Mouse (Mus musculus) MEL (cell line): ENCODE results near the gene Ube3b. TPM values are rescaled to one million over a fixed set of nuclear protein-coding genes. Genes with fewer than 3 reads are reported as not detected.
A peak's percentile ranks its signal among the peaks of the same experiment; 100 is the strongest.

Experiments
- DNase-seq: peaks from one replicate; pipeline ENCODE4 v3.0.0; 2011; ENCODE audit warnings: low read depth, low spot score
- H3K27ac ChIP-seq: 2 replicates; pipeline ENCODE4 v1.5.1; 2012; ENCODE audit warnings: low read depth, mild to moderate bottlenecking, control low read depth, low read length, moderate library complexity; ENCODE audit not compliant: control insufficient read depth
- H3K27me3 ChIP-seq, 2 experiments: fragments of 150-350 bp in 1 of 2; sonication (generic) in 1 of 2; 2 replicates each; pipeline ENCODE4 v1.6.1; 2012; ENCODE audit warnings: low read length in 2 of 2, mild to moderate bottlenecking in 2 of 2, improper control_type of control experiment in 1 of 2, moderate library complexity in 1 of 2; ENCODE audit not compliant: insufficient read depth in 2 of 2, control insufficient read depth in 1 of 2
- H3K36me3 ChIP-seq, 2 experiments: 2 replicates each; pipeline ENCODE4 v1.6.1; 2012 to 2014; ENCODE audit warnings: low read length in 2 of 2, improper control_type of control experiment in 1 of 2, inconsistent platforms in 1 of 2, mild to moderate bottlenecking in 1 of 2; ENCODE audit not compliant: insufficient read depth in 2 of 2, control insufficient read depth in 1 of 2
- H3K4me1 ChIP-seq, 2 experiments: fragments of 150-350 bp in 1 of 2; sonication (generic) in 1 of 2; 2 replicates each; pipeline ENCODE4 v1.6.1; 2012; ENCODE audit warnings: low read length in 2 of 2, improper control_type of control experiment in 1 of 2, mild to moderate bottlenecking in 1 of 2; ENCODE audit not compliant: insufficient read depth in 2 of 2, control insufficient read depth in 1 of 2
- H3K4me3 ChIP-seq, 2 experiments: fragments of 150-350 bp in 1 of 2; sonication (generic) in 1 of 2; 2 replicates each; pipeline ENCODE4 v1.5.1; 2012; ENCODE audit warnings: low read depth in 2 of 2, low read length in 2 of 2, mild to moderate bottlenecking in 2 of 2, moderate library complexity in 2 of 2, control low read depth in 1 of 2, improper control_type of control experiment in 1 of 2; ENCODE audit not compliant: control insufficient read depth in 1 of 2, insufficient read depth in 1 of 2
- H3K79me2 ChIP-seq: 2 replicates; pipeline ENCODE4 v1.6.1; 2012; ENCODE audit warnings: mild to moderate bottlenecking, low read length, moderate library complexity; ENCODE audit not compliant: control insufficient read depth, poor library complexity, insufficient read depth
- H3K9ac ChIP-seq: 2 replicates; pipeline ENCODE4 v1.6.1; 2012; ENCODE audit warnings: low read depth, mild to moderate bottlenecking, control low read depth, low read length, moderate library complexity; ENCODE audit not compliant: control insufficient read depth, poor library complexity, severe bottlenecking
- H3K9me3 ChIP-seq: fragments of 150-350 bp; sonication (generic); replicated peaks from 2 replicates; pipeline ENCODE4 v1.6.1; 2012; ENCODE audit warnings: mild to moderate bottlenecking, low read length, improper control_type of control experiment, moderate library complexity; ENCODE audit not compliant: insufficient read depth
- BHLHE40 ChIP-seq: IDR thresholded peaks from 2 replicates; pipeline ENCODE4 v1.6.1; 2012; ENCODE audit warnings: low read depth, mild to moderate bottlenecking, inconsistent platforms, low read length, improper control_type of control experiment, borderline replicate concordance
- CHD1 ChIP-seq: IDR thresholded peaks from 2 replicates; pipeline ENCODE4 v1.6.1; 2012; ENCODE audit warnings: low read depth, mild to moderate bottlenecking, inconsistent platforms, low read length, improper control_type of control experiment
- ELF1 ChIP-seq: IDR thresholded peaks from 2 replicates; pipeline ENCODE4 v1.6.1; 2014; ENCODE audit warnings: low read depth, mild to moderate bottlenecking, inconsistent platforms, low read length, improper control_type of control experiment, moderate library complexity
- HCFC1 ChIP-seq: IDR thresholded peaks from 2 replicates; pipeline ENCODE4 v1.6.1; 2012; ENCODE audit warnings: low read depth, mild to moderate bottlenecking, inconsistent platforms, low read length, improper control_type of control experiment, moderate library complexity
- KAT2A ChIP-seq: conservative IDR thresholded peaks from 2 replicates; pipeline ENCODE4 v1.6.1; 2012; ENCODE audit warnings: low read depth, low read length, improper control_type of control experiment, inconsistent platforms
- MAFK ChIP-seq: IDR thresholded peaks from 2 replicates; pipeline ENCODE4 v1.6.1; 2011; ENCODE audit warnings: low read depth, mild to moderate bottlenecking, low read length, improper control_type of control experiment, borderline replicate concordance
- MAX ChIP-seq: IDR thresholded peaks from 2 replicates; pipeline ENCODE4 v1.6.1; 2011; ENCODE audit warnings: low read length, improper control_type of control experiment
- MYC ChIP-seq: IDR thresholded peaks from 2 replicates; pipeline ENCODE4 v1.6.1; 2011; ENCODE audit warnings: low read depth, mild to moderate bottlenecking, low read length, improper control_type of control experiment, moderate library complexity
- NELFE ChIP-seq: IDR thresholded peaks from 2 replicates; pipeline ENCODE4 v1.6.1; 2011; ENCODE audit warnings: low read depth, low read length, improper control_type of control experiment
- SIN3A ChIP-seq: IDR thresholded peaks from 2 replicates; pipeline ENCODE4 v1.6.1; 2012; ENCODE audit warnings: low read length, improper control_type of control experiment, inconsistent platforms
- SMC3 ChIP-seq: IDR thresholded peaks from 2 replicates; pipeline ENCODE4 v1.6.1; 2011; ENCODE audit warnings: low read depth, low read length, improper control_type of control experiment
- TBP ChIP-seq: IDR thresholded peaks from 2 replicates; pipeline ENCODE4 v1.8.0; 2011; ENCODE audit warnings: low read depth, low read length, improper control_type of control experiment
- TCF12 ChIP-seq: IDR thresholded peaks from 2 replicates; pipeline ENCODE4 v1.6.1; 2014; ENCODE audit warnings: low read depth, mild to moderate bottlenecking, inconsistent platforms, low read length, improper control_type of control experiment, moderate library complexity
- USF1 ChIP-seq: IDR thresholded peaks from 2 replicates; pipeline ENCODE4 v1.6.1; 2014; ENCODE audit warnings: low read depth, mild to moderate bottlenecking, inconsistent platforms, low read length, improper control_type of control experiment, moderate library complexity
- ZC3H11A ChIP-seq: IDR thresholded peaks from 2 replicates; pipeline ENCODE4 v1.6.1; 2012; ENCODE audit warnings: low read depth, mild to moderate bottlenecking, inconsistent platforms, low read length, improper control_type of control experiment
- ZKSCAN1 ChIP-seq: IDR thresholded peaks from 2 replicates; pipeline ENCODE4 v1.6.1; 2012; ENCODE audit warnings: low read depth, mild to moderate bottlenecking, inconsistent platforms, low read length, improper control_type of control experiment, moderate library complexity
- polyA plus RNA-seq, 2 experiments: library from polyadenylated mRNA; stranded (reverse) in 1 of 2; unstranded in 1 of 2; fragments of >175 nt in 1 of 2; fragments of >200 nt in 1 of 2; gene quantifications; 2 replicates each; pipeline versions ENCODE4 v1.2.1 to v1.2.4; 2012; ENCODE audit warnings: low replicate concordance in 2 of 2, low read depth in 1 of 2; ENCODE audit not compliant: insufficient read length in 2 of 2, insufficient read depth in 1 of 2, missing spikeins in 1 of 2
- total RNA-seq: library from RNA; depleted of rRNA; stranded (reverse); fragments of 300-350 nt; gene quantifications from 2 replicates; pipeline ENCODE4 v1.2.3, GENCODE M21; 2012

Ube3b gene
- total and polyA plus RNA-seq, 3 experiments = 21.8 to 150 (median 45.4) TPM

DNA sequence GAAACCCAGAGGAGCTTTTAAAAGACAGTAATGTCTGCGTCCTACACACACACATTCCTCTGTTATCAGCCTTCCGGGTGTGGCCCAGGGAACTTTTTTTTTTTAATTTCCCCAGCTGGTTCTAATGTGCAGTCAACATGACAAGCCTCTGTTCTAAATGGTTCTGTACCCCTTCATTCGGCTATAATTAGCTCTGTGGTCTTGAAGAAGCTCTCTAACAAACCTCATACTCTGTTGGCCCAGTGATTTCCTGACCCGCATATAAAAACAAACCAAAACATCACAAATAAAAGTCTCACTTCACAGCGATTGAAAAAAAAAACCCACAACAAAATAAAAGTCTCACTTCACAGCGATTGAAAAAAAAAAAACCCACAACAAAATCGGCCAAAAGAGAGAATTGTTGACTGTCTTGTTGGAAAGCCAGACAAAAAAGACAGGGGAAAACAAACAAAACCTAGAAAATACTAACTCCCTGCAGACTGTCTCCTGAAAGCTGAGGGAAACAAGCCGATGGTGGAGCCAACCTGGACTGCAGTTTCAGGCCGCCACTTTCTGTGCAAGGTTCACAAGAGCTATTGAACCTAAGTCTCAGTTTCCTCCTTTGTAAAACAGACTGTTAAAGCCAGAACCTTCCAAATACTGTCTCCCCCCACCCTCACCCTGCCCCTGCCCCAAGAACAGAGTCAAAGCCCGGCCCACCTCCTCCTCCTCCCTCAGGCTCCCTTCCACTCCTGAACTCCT is 2.1 kb upstream of the Ube3b start (continued):
- peak; percentile 52; the same call in 1 of the 2 replicates for TF ChIP-seq HCFC1
- no peak for TF ChIP-seq MAX
- TF ChIP-seq ZC3H11A = no peak
- TF ChIP-seq, all 39 proteins: peak for 11

DNA sequence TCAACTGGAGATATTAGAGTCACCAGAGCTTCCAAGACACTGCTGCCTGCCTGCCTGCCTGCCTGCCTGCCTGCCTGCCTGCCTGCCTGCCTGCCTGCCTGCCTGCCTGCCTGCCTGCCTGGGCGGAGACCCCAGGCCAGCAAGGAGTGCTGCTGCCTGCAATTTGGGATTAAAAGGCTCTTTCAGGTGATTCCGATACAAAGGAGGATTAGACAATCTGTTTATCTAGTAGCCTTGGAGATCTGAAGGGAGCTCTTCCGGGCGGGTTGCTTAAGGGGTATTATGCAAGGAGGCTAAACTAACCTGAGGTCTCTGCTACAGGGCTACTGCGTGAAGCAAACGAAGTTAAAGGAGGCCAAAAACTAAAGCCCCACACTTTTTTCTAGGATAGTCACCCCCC is 1.5 kb upstream of the Ube3b start:
- peaks cover 18 to 39% of the 10 kb centered on the region in 2 experiments for H3K4me1 ChIP-seq
- H3K79me2 ChIP-seq = peaks cover 53% of the 10 kb centered on the region
- no peaks in the 10 kb centered on the region for H3K9me3 ChIP-seq
- no peaks in the 10 kb centered on the region for H3K27me3 ChIP-seq
- peak overlapping the region; percentile 39 for H3K27ac ChIP-seq
- TF ChIP-seq USF1 = no peak
- TF ChIP-seq TBP = no peak
- DNase-seq = peak; percentile 47
- H3K4me3 ChIP-seq = peak overlapping the region; percentile 88 to 98
- H3K9ac ChIP-seq = peak overlapping the region; percentile 87
- peaks cover 0 to 26% of the 10 kb centered on the region in 2 experiments; a peak in 3 of 4 replicates for H3K36me3 ChIP-seq

DNA sequence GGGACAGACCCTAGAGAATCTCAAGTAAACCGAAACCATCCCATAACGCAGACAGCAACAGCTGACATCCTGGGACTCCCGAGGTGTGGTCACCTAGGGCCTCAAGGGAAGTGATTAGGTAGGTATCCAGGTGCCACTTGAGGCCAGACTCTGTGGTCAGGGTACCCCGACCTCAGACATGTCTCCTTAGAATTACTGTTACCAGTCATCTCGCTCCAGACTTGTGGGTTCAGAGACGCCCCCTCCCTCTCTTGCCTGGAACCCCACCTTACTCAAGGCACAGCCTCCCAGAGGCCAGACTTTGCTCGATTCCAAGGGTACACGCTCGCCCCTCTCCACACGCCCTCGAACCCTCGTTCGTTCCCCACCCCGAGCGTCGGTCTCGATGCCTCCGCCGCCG is 644 bp upstream of the Ube3b start:
- Histone ChIP-seq H3K27me3 (no peaks in the 10 kb centered on the region), H3K4me1 (peaks cover 13 to 33% of the 10 kb centered on the region in 2 experiments), H3K36me3 (peaks cover 0 to 23% of the 10 kb centered on the region in 2 experiments; a peak in 3 of 4 replicates), H3K27ac (peak overlapping the region; percentile 44), H3K4me3 (peak overlapping the region; percentile 88 to 98), H3K79me2 (peaks cover 53% of the 10 kb centered on the region), H3K9ac (peak overlapping the region; percentile 87), H3K9me3 (no peaks in the 10 kb centered on the region)
- DNase-seq = no peak
- TF ChIP-seq SMC3 (no peak), BHLHE40 (no peak), ELF1 (no peak), MAFK (no peak), CHD1 (0 out of 2 replicates have a peak, but pooled peaks have one; percentile 15), SIN3A (no peak; the same call in 1 of the 2 replicates)

DNA sequence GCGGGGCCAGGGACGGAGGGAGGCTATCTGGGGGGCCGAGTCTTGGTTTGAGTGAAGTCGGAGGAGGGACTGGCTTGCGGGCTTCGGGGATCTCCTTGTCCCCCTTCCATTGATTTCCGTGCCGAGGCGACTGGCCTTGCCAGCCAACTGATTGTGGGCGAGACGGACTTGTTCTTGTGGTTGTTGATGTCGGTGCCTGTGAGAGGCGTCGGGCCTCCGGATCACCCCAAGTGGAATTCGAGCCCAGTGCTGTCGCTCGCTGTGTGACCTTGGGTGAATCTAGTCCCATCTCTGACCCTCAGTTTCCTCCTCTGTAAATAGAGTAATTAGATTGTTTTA is 575 bp downstream of the Ube3b start:
- peak overlapping the region; percentile 94 for H3K27ac ChIP-seq

More for the DNA sequence above, 575 bp downstream of the Ube3b start:
- Histone ChIP-seq H3K4me1 (peaks cover 9 to 24% of the 10 kb centered on the region in 2 experiments), H3K9ac (peak overlapping the region; percentile 98), H3K36me3 (peaks cover 0 to 16% of the 10 kb centered on the region in 2 experiments; a peak in 3 of 4 replicates), H3K4me3 (peak overlapping the region; percentile 92 to 98), H3K27me3 (no peaks in the 10 kb centered on the region), H3K79me2 (peaks cover 53% of the 10 kb centered on the region), H3K9me3 (no peaks in the 10 kb centered on the region)
- no peak for TF ChIP-seq MYC
- TF ChIP-seq NELFE = no peak
- TF ChIP-seq KAT2A = no peak
- TF ChIP-seq TCF12 = no peak
- TF ChIP-seq ZKSCAN1 = no peak
- no peak for DNase-seq
